Mouse (Mus musculus): ENCODE measurements around the gene Iqck. TPM values are rescaled to one million over a fixed set of nuclear protein-coding genes. Genes with fewer than 3 reads are reported as not detected.

Gene Iqck
- polyA plus RNA-seq, 1 experiment from 2014 or later, result 4.2 TPM

DNA sequence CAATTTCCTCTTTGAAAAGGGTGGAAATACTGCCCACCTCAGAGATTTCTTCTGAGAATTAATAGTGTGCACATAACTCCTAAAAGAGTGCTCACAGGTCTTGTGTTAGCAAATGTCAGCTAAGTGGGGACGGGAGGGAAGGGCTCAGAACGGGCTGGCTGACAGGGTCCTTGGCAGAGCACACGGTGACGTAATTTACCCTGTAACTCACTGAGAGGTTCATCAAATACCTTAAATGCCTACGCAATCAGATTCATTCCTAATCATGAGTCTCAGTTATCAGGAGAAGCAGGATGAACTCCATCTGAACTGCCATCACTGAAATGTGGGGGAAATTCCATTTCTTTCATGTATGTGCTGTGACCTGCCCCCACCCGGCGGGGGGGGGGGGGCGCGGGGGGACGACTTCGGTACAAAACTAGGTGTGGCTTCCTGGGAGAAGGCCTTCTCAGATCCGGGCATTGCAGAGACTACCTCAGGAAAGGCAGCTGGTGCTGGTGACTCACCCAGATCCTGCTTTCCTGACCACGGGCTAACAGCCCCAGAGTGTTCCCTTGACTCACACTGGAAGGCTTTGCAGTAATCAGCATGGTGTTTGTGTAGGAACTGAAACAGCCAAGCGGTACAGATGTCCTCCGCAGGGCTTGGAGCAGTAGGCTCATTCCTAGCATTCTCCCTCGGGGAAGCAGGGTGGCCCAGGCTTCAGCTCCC is 74.2 kb downstream of the Iqck start:
- H3K4me3 ChIP-seq (ENCODE audit: low read length), result no peak overlapping the region
- no peaks in the 10 kb centered on the region for H3K27me3 ChIP-seq (ENCODE audit: control insufficient read depth, insufficient read depth, low read length)
- H3K4me1 ChIP-seq (ENCODE audit: control insufficient read depth, insufficient read depth, low read length), result no peaks in the 10 kb centered on the region
- H3K27ac ChIP-seq (ENCODE audit: low read depth, low read length), result no peak overlapping the region
- WGBS, result 30% methylated on average over 16 of the region's 16 CpGs
- H3K4me2 ChIP-seq (replicated peaks; ENCODE audit: low read depth, low read length), result no peak overlapping the region
- ATAC-seq (ENCODE audit: low FRiP score, low TSS enrichment), result peak; percentile 65; the same call in 1 of the 2 replicates
- no peaks in the 10 kb centered on the region for H3K36me3 ChIP-seq (ENCODE audit: control insufficient read depth, insufficient read depth, low read length)
- no peak overlapping the region for H3K9ac ChIP-seq (ENCODE audit: low read depth, low read length)
- H3K9me3 ChIP-seq (ENCODE audit: control insufficient read depth, low read length), result no peaks in the 10 kb centered on the region

DNA sequence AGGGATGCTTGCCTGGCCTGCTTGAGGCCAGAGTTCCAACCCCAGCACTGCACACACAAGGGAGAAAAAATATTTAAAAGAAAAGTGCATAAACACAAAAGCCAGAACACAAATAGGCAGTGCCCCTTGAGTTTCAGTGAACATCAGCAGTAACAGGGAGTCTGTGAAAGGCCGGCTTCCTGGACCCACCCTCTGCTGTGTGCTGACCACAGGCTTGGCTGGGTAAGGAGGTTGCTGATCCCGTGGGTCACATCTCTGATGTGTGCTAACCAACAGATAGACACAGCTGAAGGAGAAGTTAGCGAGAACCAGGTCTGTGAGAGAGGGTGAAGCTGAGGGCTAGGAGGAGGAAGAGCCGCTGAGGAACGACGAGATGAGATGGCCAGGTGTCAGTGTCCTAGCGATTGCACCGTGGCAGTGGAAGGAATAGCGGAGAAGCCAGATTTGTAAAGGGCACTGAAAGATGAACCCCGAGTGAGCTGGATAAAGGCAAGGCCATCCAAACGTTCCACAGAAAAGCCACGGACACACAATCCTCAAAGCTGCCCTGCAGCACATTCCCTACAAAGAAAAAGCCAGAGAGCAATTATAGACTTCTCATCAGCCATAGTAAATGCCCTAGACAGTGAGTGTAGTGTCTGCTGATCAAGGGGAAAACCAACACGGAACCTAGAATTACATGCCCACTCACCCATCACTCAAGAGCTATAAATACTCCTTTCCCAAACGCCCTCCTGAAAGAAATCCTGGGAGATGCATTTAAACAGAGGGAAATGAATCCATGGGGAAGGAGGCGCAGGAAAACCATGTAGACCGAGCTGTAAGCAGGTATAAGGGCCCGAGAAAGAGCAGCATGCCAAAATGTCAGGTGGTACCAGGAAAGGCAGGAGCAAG is 76.2 kb downstream of the Iqck start:
- Histone ChIP-seq H3K4me3 (ENCODE audit: low read length) (no peak overlapping the region), H3K36me3 (ENCODE audit: control insufficient read depth, insufficient read depth, low read length) (no peaks in the 10 kb centered on the region), H3K4me1 (ENCODE audit: control insufficient read depth, insufficient read depth, low read length) (no peaks in the 10 kb centered on the region), H3K9ac (ENCODE audit: low read depth, low read length) (no peak overlapping the region), H3K4me2 (replicated peaks; ENCODE audit: low read depth, low read length) (no peak overlapping the region), H3K9me3 (ENCODE audit: control insufficient read depth, low read length) (no peaks in the 10 kb centered on the region), H3K27me3 (ENCODE audit: control insufficient read depth, insufficient read depth, low read length) (no peaks in the 10 kb centered on the region), H3K27ac (ENCODE audit: low read depth, low read length) (no peak overlapping the region)
- WGBS, result 74% methylated on average over 17 of the region's 17 CpGs
- ATAC-seq (ENCODE audit: low FRiP score, low TSS enrichment), result no peak

DNA sequence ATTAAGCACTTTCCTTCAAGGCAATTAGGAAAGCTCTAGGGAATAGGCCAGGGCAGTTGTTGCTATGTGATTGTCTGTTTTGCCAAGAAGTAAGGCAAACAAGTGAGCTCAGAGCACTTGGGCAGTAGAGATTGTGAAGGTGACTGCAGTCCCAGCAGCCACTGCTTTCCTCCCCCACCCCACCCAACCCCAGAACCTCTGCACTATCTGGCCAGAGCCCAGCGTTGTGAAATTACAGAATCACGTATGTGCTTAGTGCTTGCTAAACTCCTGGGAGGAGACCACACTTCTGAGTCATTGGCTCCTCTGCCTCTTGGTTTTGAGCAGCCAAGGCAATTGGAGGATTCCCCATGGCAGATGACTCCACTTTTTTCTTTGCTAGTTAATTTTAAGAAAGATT is 79.8 kb downstream of the Iqck start:
- no peak overlapping the region for H3K9ac ChIP-seq (ENCODE audit: low read depth, low read length)
- ATAC-seq (ENCODE audit: low FRiP score, low TSS enrichment), result no peak
- H3K27ac ChIP-seq (ENCODE audit: low read depth, low read length), result no peak overlapping the region
- H3K4me3 ChIP-seq (ENCODE audit: low read length), result no peak overlapping the region
- H3K27me3 ChIP-seq (ENCODE audit: control insufficient read depth, insufficient read depth, low read length), result no peaks in the 10 kb centered on the region
- H3K4me1 ChIP-seq (ENCODE audit: control insufficient read depth, insufficient read depth, low read length), result no peaks in the 10 kb centered on the region
- H3K36me3 ChIP-seq (ENCODE audit: control insufficient read depth, insufficient read depth, low read length), result no peaks in the 10 kb centered on the region
- H3K4me2 ChIP-seq (replicated peaks; ENCODE audit: low read depth, low read length), result no peak overlapping the region
- H3K9me3 ChIP-seq (ENCODE audit: control insufficient read depth, low read length), result no peaks in the 10 kb centered on the region
- 71% methylated on average over 2 of the region's 2 CpGs for WGBS

DNA sequence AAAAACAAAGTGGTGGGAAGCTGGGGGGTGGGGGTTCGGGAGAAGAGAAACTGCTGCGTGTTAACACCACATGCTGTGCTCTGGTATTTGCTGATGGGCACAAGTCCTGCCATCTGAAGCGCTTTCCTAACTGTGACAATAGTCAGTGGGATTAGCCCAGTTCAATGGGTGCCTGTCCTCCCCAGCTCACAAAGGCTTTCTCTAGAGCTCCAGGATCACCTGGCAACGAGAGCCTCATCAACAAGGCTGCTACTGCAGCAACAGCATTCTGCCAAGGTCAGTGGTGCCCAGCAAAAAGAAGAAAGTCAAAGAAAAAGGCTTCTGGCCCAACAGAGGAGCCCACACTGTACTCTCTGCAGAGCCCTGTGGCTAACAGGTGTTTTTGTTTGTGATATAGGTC is 81.3 kb downstream of the Iqck start:
- Histone ChIP-seq H3K9me3 (ENCODE audit: control insufficient read depth, low read length) (no peaks in the 10 kb centered on the region), H3K4me1 (ENCODE audit: control insufficient read depth, insufficient read depth, low read length) (no peaks in the 10 kb centered on the region), H3K4me3 (ENCODE audit: low read length) (no peak overlapping the region), H3K9ac (ENCODE audit: low read depth, low read length) (no peak overlapping the region), H3K4me2 (replicated peaks; ENCODE audit: low read depth, low read length) (no peak overlapping the region), H3K36me3 (ENCODE audit: control insufficient read depth, insufficient read depth, low read length) (no peaks in the 10 kb centered on the region), H3K27me3 (ENCODE audit: control insufficient read depth, insufficient read depth, low read length) (no peaks in the 10 kb centered on the region), H3K27ac (ENCODE audit: low read depth, low read length) (no peak overlapping the region)
- WGBS, result 60% methylated on average over 4 of the region's 4 CpGs
- no peak for ATAC-seq (ENCODE audit: low FRiP score, low TSS enrichment)

DNA sequence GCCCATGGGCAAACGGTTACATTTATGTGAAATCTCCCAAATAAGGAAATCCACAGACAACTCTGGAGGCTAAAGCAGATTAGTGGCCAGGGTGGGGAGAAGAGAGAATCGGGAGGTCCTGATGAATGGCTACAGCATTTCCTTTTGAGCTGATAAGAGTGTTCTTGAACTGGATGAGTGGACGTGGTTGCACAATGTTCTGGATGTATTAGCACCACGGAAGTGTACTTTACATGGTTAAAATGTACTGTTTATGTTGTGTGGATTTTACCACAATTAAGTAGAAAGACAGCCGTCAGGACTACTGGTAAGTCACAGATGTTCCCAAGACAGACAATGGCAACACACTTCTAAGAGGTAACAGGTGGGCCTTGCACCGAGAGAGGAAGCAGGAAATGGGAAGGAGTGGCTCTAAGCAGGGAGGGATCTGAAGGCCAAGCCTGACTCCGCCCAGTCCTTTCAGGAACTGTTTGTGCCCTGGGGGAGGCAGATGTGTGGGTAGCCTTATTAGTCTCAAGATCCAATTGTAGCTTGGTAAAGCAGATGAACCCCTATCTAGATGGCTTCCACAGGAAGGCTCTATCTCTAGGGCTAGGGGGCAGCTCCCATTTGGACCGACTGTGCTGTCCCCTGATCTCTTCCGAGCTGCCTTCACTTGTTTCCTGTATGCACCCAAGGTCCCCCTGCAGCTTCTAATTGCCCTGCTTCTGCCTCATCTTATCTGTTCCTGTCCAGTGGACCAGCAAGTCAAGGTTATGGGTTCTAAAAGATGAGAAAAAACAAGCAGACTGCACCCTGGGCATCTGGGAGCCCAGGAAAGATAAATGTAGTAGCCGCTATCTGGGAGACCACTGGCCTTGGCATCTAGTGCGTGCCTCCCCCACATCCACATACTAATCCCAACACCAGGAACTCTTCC is 82.2 kb downstream of the Iqck start:
- ATAC-seq (ENCODE audit: low FRiP score, low TSS enrichment), result no peak
- Histone ChIP-seq H3K36me3 (ENCODE audit: control insufficient read depth, insufficient read depth, low read length) (no peaks in the 10 kb centered on the region), H3K4me1 (ENCODE audit: control insufficient read depth, insufficient read depth, low read length) (no peaks in the 10 kb centered on the region), H3K9ac (ENCODE audit: low read depth, low read length) (no peak overlapping the region), H3K4me3 (ENCODE audit: low read length) (no peak overlapping the region), H3K9me3 (ENCODE audit: control insufficient read depth, low read length) (no peaks in the 10 kb centered on the region), H3K27me3 (ENCODE audit: control insufficient read depth, insufficient read depth, low read length) (no peaks in the 10 kb centered on the region), H3K27ac (ENCODE audit: low read depth, low read length) (no peak overlapping the region), H3K4me2 (replicated peaks; ENCODE audit: low read depth, low read length) (no peak overlapping the region)
- 71% methylated on average over 11 of the region's 11 CpGs for WGBS

DNA sequence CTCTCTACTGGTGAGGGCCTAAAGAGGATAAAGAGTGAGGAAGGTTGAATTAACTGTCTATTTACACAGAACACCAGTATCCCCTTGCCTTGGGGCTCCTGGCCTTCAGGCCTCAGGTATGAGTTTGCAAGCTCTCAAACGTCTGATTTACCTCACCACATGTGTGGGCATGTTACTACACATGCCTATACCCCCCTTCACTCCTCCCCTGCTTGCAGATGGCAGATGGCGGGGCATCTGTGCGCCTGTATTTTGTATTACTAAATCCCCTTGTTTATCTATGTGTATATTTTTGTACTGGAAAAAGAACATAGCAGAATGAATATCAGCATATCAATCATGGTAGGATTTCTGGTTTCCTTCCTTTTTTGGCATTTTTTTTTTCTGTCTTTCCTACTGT is 86.7 kb downstream of the Iqck start:
- no peaks in the 10 kb centered on the region for H3K27me3 ChIP-seq (ENCODE audit: control insufficient read depth, insufficient read depth, low read length)
- ATAC-seq (ENCODE audit: low FRiP score, low TSS enrichment), result no peak
- no peaks in the 10 kb centered on the region for H3K9me3 ChIP-seq (ENCODE audit: control insufficient read depth, low read length)
- no peak overlapping the region for H3K4me2 ChIP-seq (replicated peaks; ENCODE audit: low read depth, low read length)
- no peaks in the 10 kb centered on the region for H3K36me3 ChIP-seq (ENCODE audit: control insufficient read depth, insufficient read depth, low read length)
- H3K27ac ChIP-seq (ENCODE audit: low read depth, low read length), result no peak overlapping the region
- no peaks in the 10 kb centered on the region for H3K4me1 ChIP-seq (ENCODE audit: control insufficient read depth, insufficient read depth, low read length)
- no peak overlapping the region for H3K4me3 ChIP-seq (ENCODE audit: low read length)
- WGBS, result 80% methylated on average over 3 of the region's 3 CpGs
- no peak overlapping the region for H3K9ac ChIP-seq (ENCODE audit: low read depth, low read length)

DNA sequence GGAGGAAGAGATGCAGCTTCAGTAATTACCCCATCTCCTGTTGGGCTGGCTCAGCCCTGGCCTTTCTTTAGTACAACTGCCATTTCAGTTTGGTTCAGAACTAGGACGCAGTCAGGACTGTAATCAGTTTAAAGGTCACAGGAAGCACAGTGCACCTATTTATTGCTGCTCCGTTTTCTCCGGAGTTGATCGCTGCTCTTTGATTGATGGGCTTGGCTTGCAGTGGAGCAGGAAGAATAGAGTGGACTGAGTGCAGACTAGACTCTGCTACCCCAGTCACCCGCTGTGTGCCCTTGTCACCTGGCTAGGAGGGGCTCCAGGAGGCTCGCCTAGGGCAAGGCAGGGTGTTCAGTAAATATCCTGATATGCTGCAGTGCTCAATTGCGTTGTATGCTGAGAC is 87.6 kb downstream of the Iqck start:
- Histone ChIP-seq H3K27ac (ENCODE audit: low read depth, low read length) (no peak overlapping the region), H3K9me3 (ENCODE audit: control insufficient read depth, low read length) (no peaks in the 10 kb centered on the region), H3K36me3 (ENCODE audit: control insufficient read depth, insufficient read depth, low read length) (no peaks in the 10 kb centered on the region), H3K27me3 (ENCODE audit: control insufficient read depth, insufficient read depth, low read length) (no peaks in the 10 kb centered on the region), H3K4me3 (ENCODE audit: low read length) (no peak overlapping the region), H3K4me2 (replicated peaks; ENCODE audit: low read depth, low read length) (no peak overlapping the region), H3K9ac (ENCODE audit: low read depth, low read length) (no peak overlapping the region), H3K4me1 (ENCODE audit: control insufficient read depth, insufficient read depth, low read length) (no peaks in the 10 kb centered on the region)
- WGBS, result 25% methylated on average over 7 of the region's 7 CpGs
- ATAC-seq (ENCODE audit: low FRiP score, low TSS enrichment), result no peak

DNA sequence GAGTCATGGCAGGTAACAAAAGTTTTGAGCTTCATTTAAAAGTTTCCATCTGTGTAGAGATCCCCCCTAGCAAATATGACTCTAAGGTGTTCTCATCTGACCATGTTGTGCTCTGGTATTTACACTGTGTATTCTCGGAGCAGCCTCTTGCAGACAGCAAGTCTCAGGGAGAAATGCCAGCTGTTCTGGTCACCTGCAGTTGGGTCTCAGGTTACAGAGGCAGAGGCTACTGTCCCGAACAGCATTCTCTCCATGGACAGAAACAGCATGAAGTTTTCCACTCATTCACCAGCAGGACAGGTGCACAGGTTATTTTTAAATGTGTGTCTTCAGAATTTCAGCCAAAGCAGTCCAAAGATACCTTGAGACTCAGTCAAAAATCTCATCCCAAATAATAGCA is 89.3 kb downstream of the Iqck start:
- WGBS, result 5% methylated on average over 2 of the region's 2 CpGs

More for the DNA sequence above, 89.3 kb downstream of the Iqck start:
- Histone ChIP-seq H3K4me3 (ENCODE audit: low read length) (no peak overlapping the region), H3K9me3 (ENCODE audit: control insufficient read depth, low read length) (no peaks in the 10 kb centered on the region), H3K4me2 (replicated peaks; ENCODE audit: low read depth, low read length) (no peak overlapping the region), H3K9ac (ENCODE audit: low read depth, low read length) (no peak overlapping the region), H3K27me3 (ENCODE audit: control insufficient read depth, insufficient read depth, low read length) (no peaks in the 10 kb centered on the region), H3K4me1 (ENCODE audit: control insufficient read depth, insufficient read depth, low read length) (no peaks in the 10 kb centered on the region), H3K27ac (ENCODE audit: low read depth, low read length) (no peak overlapping the region), H3K36me3 (ENCODE audit: control insufficient read depth, insufficient read depth, low read length) (no peaks in the 10 kb centered on the region)
- ATAC-seq (ENCODE audit: low FRiP score, low TSS enrichment), result no peak

Data from kidney, embryonic 14.5 days (tissue).